22 mouse cellular contexts compared by ENCODE assay signal in genomic region chr13:119646511-119646910, GRCm38 (mm10). TPM values are rescaled to one million over a fixed set of nuclear protein-coding genes. Genes with fewer than 3 reads are reported as not detected.
DNase-seq lines count a peak whose midpoint lies in the region; ATAC-seq and TF ChIP-seq lines count a peak whose summit lies in the region.
"Had no signal": no experiment of that assay in that cellular context is flagged by ENCODE, and none has a peak within 500 bp of the region (broad histone marks: within the 10 kb centered on the region; RNA-seq: fewer than 3 reads in every experiment).

No protein-coding gene starts in this region.

- no peak for TF ChIP-seq POLR2A in kidney, adult 2 months (IDR thresholded peaks at IDR 0.05; ENCODE audit: low read depth, low read length)

- DNase-seq in kidney, adult 2 months: peak; percentile 44
- peak; percentile 71 for DNase-seq in kidney, adult 9 months
- peak; percentile 21 for DNase-seq in kidney, postnatal 14 days
- DNase-seq: adrenal gland, adult 2 months; adrenal gland, adult 8-10 months; adrenal gland, postnatal 10 days; adrenal gland, postnatal 14 days; adrenal gland, postnatal 25 days; adrenal gland, postnatal 36 days; B cell, adult 2 months; cerebellum, adult 11 months; cerebellum, adult 11-12 months; cerebellum, adult 18-20 months had no signal

- H3K9me3 ChIP-seq in kidney, embryonic 14.5 days (ENCODE audit: control insufficient read depth, low read length): no peaks in the 10 kb centered on the region
- H3K9me3 ChIP-seq in kidney, embryonic 15.5 days (replicated peaks): no peaks in the 10 kb centered on the region
- no peaks in the 10 kb centered on the region for H3K9me3 ChIP-seq in kidney, embryonic 16.5 days (ENCODE audit: low read length)
- H3K9me3 ChIP-seq: G1E had no signal

- no peaks in the 10 kb centered on the region for H3K27me3 ChIP-seq in kidney, adult 2 months (replicated peaks; ENCODE audit: control insufficient read depth, insufficient read depth, low read length)
- H3K27me3 ChIP-seq in kidney, embryonic 14.5 days (ENCODE audit: control insufficient read depth, insufficient read depth, low read length): no peaks in the 10 kb centered on the region
- H3K27me3 ChIP-seq in kidney, embryonic 15.5 days: no peaks in the 10 kb centered on the region
- no peaks in the 10 kb centered on the region for H3K27me3 ChIP-seq in kidney, embryonic 16.5 days (ENCODE audit: insufficient read depth, low read length)
- H3K27me3 ChIP-seq: CH12.LX, Patski had no signal

- no peak overlapping the region for H3K4me2 ChIP-seq in kidney, embryonic 14.5 days (replicated peaks; ENCODE audit: low read depth, low read length)
- no peak overlapping the region for H3K4me2 ChIP-seq in kidney, embryonic 15.5 days
- H3K4me2 ChIP-seq in kidney, embryonic 16.5 days (replicated peaks; ENCODE audit: low read depth, low read length): no peak overlapping the region

- H3K9ac ChIP-seq in kidney, embryonic 14.5 days (ENCODE audit: low read depth, low read length): no peak overlapping the region
- no peak overlapping the region for H3K9ac ChIP-seq in kidney, embryonic 15.5 days
- no peak overlapping the region for H3K9ac ChIP-seq in kidney, embryonic 16.5 days (replicated peaks; ENCODE audit: low read length)

- H3K27ac ChIP-seq in kidney, adult 2 months (ENCODE audit: insufficient read depth, low read depth, low read length): no peak overlapping the region
- no peak overlapping the region for H3K27ac ChIP-seq in kidney, embryonic 14.5 days (ENCODE audit: low read depth, low read length)
- no peak overlapping the region for H3K27ac ChIP-seq in kidney, embryonic 15.5 days
- H3K27ac ChIP-seq in kidney, embryonic 16.5 days (ENCODE audit: low read length): no peak overlapping the region

- ATAC-seq in kidney, embryonic 14.5 days (ENCODE audit: low FRiP score, low TSS enrichment): no peak
- no peak for ATAC-seq in kidney, embryonic 15.5 days (replicated peaks; ENCODE audit: low FRiP score)
- ATAC-seq in kidney, embryonic 16.5 days (ENCODE audit: low FRiP score, low TSS enrichment): no peak
- ATAC-seq: activated CD4-positive, CD25-positive, alpha-beta regulatory T cell, adult 4 months; CD4-positive, CD25-positive, alpha-beta regulatory T cell, adult 4 months had no signal

- TF ChIP-seq CTCF in kidney, adult 2 months (conservative IDR thresholded peaks at IDR 0.05; ENCODE audit: insufficient read depth, insufficient read length, low read depth, low read length): no peak

- H3K36me3 ChIP-seq in kidney, adult 2 months (ENCODE audit: control insufficient read depth, insufficient read depth, low read length): no peaks in the 10 kb centered on the region
- no peaks in the 10 kb centered on the region for H3K36me3 ChIP-seq in kidney, embryonic 14.5 days (ENCODE audit: control insufficient read depth, insufficient read depth, low read length)
- H3K36me3 ChIP-seq in kidney, embryonic 15.5 days: no peaks in the 10 kb centered on the region
- no peaks in the 10 kb centered on the region for H3K36me3 ChIP-seq in kidney, embryonic 16.5 days (ENCODE audit: insufficient read depth, low read length)
- H3K36me3 ChIP-seq: G1E had no signal

- H3K4me3 ChIP-seq in kidney, adult 2 months (ENCODE audit: insufficient read depth, low read depth, low read length): no peak overlapping the region
- H3K4me3 ChIP-seq in kidney, embryonic 14.5 days (ENCODE audit: low read length): no peak overlapping the region
- no peak overlapping the region for H3K4me3 ChIP-seq in kidney, embryonic 15.5 days (replicated peaks)
- no peak overlapping the region for H3K4me3 ChIP-seq in kidney, embryonic 16.5 days (ENCODE audit: low read length)

- H3K4me1 ChIP-seq in kidney, adult 2 months (ENCODE audit: control insufficient read depth, insufficient read depth, low read length): peaks cover 5% of the 10 kb centered on the region; the same call in 1 of the 2 replicates
- H3K4me1 ChIP-seq in kidney, embryonic 14.5 days (ENCODE audit: control insufficient read depth, insufficient read depth, low read length): no peaks in the 10 kb centered on the region
- H3K4me1 ChIP-seq in kidney, embryonic 15.5 days: 0 out of 2 replicates have a peak, but pooled peaks cover 4% of the 10 kb centered on the region
- H3K4me1 ChIP-seq in kidney, embryonic 16.5 days (ENCODE audit: insufficient read depth, low read length): no peaks in the 10 kb centered on the region

- WGBS in kidney, adult 2 months: 67% methylated on average over 1 of the region's 1 CpGs
- WGBS in kidney, embryonic 14.5 days: 94% methylated on average over 1 of the region's 1 CpGs
- WGBS in kidney, embryonic 15.5 days: 90% methylated on average over 1 of the region's 1 CpGs
- WGBS in kidney, embryonic 16.5 days: 88% methylated on average over 1 of the region's 1 CpGs

RNA-seq across cellular contexts. Expression of gene Ccl28, which starts 22.9 kb away (rescaled TPM):
- 2.3 and 3.2 TPM in 2 replicates for polyA plus RNA-seq in kidney, adult 2 months (2012; rRNA removed)
- 0.13 TPM in 1 of 2 replicates, not detected in the other for polyA plus RNA-seq in kidney, embryonic 14.5 days (2014; fragmentation: Nextera tagmentation; extraction: Ambion mirVana)
- polyA plus RNA-seq in kidney, embryonic 15.5 days (2015; fragmentation: Nextera tagmentation; extraction: Ambion mirVana): 0.05 and 0.13 TPM in 2 replicates
- 0.12 and 0.15 TPM in 2 replicates for polyA plus RNA-seq in kidney, embryonic 16.5 days (2015; fragmentation: Nextera tagmentation; extraction: Ambion mirVana)
- polyA plus RNA-seq: adrenal gland, adult 2 months; C2C12; CD4-positive, CD25-positive, alpha-beta regulatory T cell, adult 4 months; G1E had no signal

RNA-seq across cellular contexts. Expression of gene Hmgcs1, which starts 43.7 kb away (rescaled TPM):
- polyA plus RNA-seq in kidney, adult 2 months (2012; rRNA removed): 67.5 and 86.3 TPM in 2 replicates
- 85.4 and 161 TPM in 2 replicates for polyA plus RNA-seq in kidney, embryonic 14.5 days (2014; fragmentation: Nextera tagmentation; extraction: Ambion mirVana)
- polyA plus RNA-seq in kidney, embryonic 15.5 days (2015; fragmentation: Nextera tagmentation; extraction: Ambion mirVana): 179 and 188 TPM in 2 replicates
- 202 and 204 TPM in 2 replicates for polyA plus RNA-seq in kidney, embryonic 16.5 days (2015; fragmentation: Nextera tagmentation; extraction: Ambion mirVana)

Comparison
In these comparisons a context has a peak if more than half of its experiments do, and no peak if none do; other contexts are left out.
1. DNase-seq: peak in every context shown above with its lines; median percentile 71 in kidney, adult 9 months; 44 in kidney, adult 2 months; 21 in kidney, postnatal 14 days.